Mouse (Mus musculus): ENCODE measurements at regions not wholly inside any gene's neighbourhood (a gene's known extent, or its start where the extent isn't known, plus 50 kb on each side); places are given as distances from the start of the nearest gene placed in this dataset.
A peak's percentile ranks its signal among the peaks of the same experiment; 100 is the strongest.
"Not testable (repeated sequence)": the region's sequence is repeated elsewhere in the genome, so short reads cannot be mapped to it uniquely, and the experiment has no call there.

DNA sequence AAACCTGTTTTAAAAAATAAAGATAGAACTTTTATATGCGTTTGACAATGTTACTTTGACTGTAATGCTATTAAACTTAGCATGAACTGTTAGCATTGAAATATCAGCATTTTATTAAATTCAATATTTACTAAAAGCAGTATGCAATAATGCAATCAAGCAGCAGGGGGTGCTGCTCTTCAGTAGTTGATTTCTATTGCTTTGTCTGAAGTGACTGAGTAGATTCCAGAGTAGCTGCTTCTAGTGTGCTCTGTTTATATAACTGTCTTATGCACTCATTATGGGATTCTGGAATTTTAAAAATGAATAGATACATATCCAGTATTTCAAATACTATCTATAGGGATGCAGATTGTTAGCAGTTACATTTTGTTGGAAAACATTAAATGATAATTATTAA is 146.2 kb downstream of the Gm28710 start:
- H3K4me1 ChIP-seq (replicated peaks; ENCODE audit: control insufficient read depth, insufficient read depth, low read length): no peaks in the 10 kb centered on the region
- no peak overlapping the region for H3K4me3 ChIP-seq (ENCODE audit: low read depth, low read length)
- H3K9me3 ChIP-seq (ENCODE audit: control insufficient read depth, low read length): 0 out of 2 replicates have a peak, but pooled peaks cover 3% of the 10 kb centered on the region
- H3K27ac ChIP-seq (ENCODE audit: low read depth): no peak overlapping the region
- no peaks in the 10 kb centered on the region for H3K27me3 ChIP-seq (replicated peaks; ENCODE audit: control insufficient read depth, insufficient read depth, low read length)
- 40% methylated on average over 1 of the region's 1 CpGs for WGBS
- no peak overlapping the region for H3K9ac ChIP-seq (ENCODE audit: low read length)
- H3K4me2 ChIP-seq (ENCODE audit: low read length): no peak overlapping the region
- H3K36me3 ChIP-seq (ENCODE audit: control insufficient read depth, insufficient read depth, low read length): no peaks in the 10 kb centered on the region
- ATAC-seq (replicated peaks; ENCODE audit: low FRiP score, low TSS enrichment, low read depth) (no peak; the same call in 1 of the 2 replicates), DNase-seq (ENCODE audit: low spot score) (peak; percentile 69)

DNA sequence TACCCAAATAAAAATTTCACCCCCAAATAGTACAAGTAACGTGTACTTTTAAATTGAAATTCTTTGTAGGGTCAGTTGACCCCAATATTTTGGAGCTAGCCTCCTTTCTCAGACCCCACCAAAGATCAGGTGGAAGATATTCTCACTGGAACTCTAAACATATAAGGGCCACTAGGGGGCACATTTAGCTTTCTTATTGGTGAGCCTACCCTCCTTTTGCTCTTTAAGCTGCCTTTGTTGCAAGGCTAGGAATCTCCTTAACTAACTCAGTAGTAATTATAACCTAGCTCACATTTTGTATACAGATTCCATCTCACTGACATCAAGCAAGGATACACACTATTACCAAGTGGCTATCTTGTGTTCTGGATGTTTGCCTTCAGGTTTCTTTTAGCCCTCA is 155.8 kb downstream of the Gm28710 start:
- Histone ChIP-seq H3K9me3 (ENCODE audit: control insufficient read depth, low read length) (no peaks in the 10 kb centered on the region), H3K27ac (ENCODE audit: low read depth) (no peak overlapping the region), H3K36me3 (ENCODE audit: control insufficient read depth, insufficient read depth, low read length) (no peaks in the 10 kb centered on the region), H3K4me3 (ENCODE audit: low read depth, low read length) (no peak overlapping the region), H3K4me2 (ENCODE audit: low read length) (no peak overlapping the region), H3K9ac (ENCODE audit: low read length) (no peak overlapping the region), H3K4me1 (replicated peaks; ENCODE audit: control insufficient read depth, insufficient read depth, low read length) (no peaks in the 10 kb centered on the region), H3K27me3 (replicated peaks; ENCODE audit: control insufficient read depth, insufficient read depth, low read length) (no peaks in the 10 kb centered on the region)
- 0 out of 2 replicates have a peak, but pooled peaks have one; percentile 50 for ATAC-seq (replicated peaks; ENCODE audit: low FRiP score, low TSS enrichment, low read depth)
- WGBS: 14% methylated on average over 1 of the region's 1 CpGs
- DNase-seq (ENCODE audit: low spot score): no peak

DNA sequence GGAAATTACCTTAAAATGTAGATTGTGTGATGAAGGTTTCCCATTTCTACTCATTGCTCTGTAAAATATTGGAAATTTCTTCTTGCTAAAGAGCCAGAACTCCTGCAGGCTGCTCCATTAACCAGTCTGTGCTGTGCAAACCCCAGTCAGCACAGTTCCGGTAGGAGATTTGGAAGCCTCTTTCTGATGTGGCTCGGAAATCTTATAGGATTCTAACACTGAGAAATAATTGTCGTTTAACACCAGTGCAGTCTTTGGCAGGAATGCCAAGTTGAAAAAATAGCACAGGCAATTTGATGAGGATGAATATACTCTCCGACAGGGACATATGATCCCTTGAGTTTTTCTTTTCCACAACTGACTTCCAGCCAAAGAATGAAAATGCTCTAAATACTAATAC is 176.1 kb downstream of the Gm28710 start:
- Histone ChIP-seq H3K9me3 (ENCODE audit: control insufficient read depth, low read length) (no peaks in the 10 kb centered on the region), H3K9ac (ENCODE audit: low read length) (no peak overlapping the region), H3K4me3 (ENCODE audit: low read depth, low read length) (no peak overlapping the region), H3K4me1 (replicated peaks; ENCODE audit: control insufficient read depth, insufficient read depth, low read length) (no peaks in the 10 kb centered on the region), H3K27ac (ENCODE audit: low read depth) (no peak overlapping the region), H3K36me3 (ENCODE audit: control insufficient read depth, insufficient read depth, low read length) (no peaks in the 10 kb centered on the region), H3K27me3 (replicated peaks; ENCODE audit: control insufficient read depth, insufficient read depth, low read length) (no peaks in the 10 kb centered on the region), H3K4me2 (ENCODE audit: low read length) (no peak overlapping the region)
- DNase-seq (ENCODE audit: low spot score): no peak
- WGBS: 95% methylated on average over 4 of the region's 4 CpGs
- ATAC-seq (replicated peaks; ENCODE audit: low FRiP score, low TSS enrichment, low read depth): no peak

DNA sequence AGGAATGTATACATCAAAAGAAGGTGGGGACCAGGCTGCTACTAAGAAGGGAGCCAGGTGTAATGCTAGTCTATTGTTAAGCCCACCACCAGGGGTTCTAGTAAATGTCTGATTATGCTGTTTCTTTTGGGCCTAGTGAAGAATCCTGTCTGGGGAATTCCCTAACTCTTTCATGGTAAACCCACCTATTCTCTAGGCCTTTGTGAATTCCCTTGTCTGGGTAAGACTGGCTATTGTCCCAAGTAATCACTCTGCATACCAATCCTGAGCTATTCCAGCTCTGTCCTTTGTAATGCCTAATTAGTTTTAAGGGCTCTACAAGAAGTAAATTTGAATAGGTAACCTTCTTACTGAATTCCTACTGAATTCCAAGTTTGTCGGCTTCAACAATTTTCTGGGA is 177.2 kb downstream of the Gm28710 start:
- H3K4me2 ChIP-seq (ENCODE audit: low read length); H3K27me3 ChIP-seq (replicated peaks; ENCODE audit: control insufficient read depth, insufficient read depth, low read length); H3K36me3 ChIP-seq (ENCODE audit: control insufficient read depth, insufficient read depth, low read length); ATAC-seq (replicated peaks; ENCODE audit: low FRiP score, low TSS enrichment, low read depth); H3K4me1 ChIP-seq (replicated peaks; ENCODE audit: control insufficient read depth, insufficient read depth, low read length); H3K4me3 ChIP-seq (ENCODE audit: low read depth, low read length); H3K27ac ChIP-seq (ENCODE audit: low read depth); H3K9ac ChIP-seq (ENCODE audit: low read length); DNase-seq (ENCODE audit: low spot score); H3K9me3 ChIP-seq (ENCODE audit: control insufficient read depth, low read length): not testable (repeated sequence)
- WGBS: 64% methylated on average over 1 of the region's 1 CpGs

DNA sequence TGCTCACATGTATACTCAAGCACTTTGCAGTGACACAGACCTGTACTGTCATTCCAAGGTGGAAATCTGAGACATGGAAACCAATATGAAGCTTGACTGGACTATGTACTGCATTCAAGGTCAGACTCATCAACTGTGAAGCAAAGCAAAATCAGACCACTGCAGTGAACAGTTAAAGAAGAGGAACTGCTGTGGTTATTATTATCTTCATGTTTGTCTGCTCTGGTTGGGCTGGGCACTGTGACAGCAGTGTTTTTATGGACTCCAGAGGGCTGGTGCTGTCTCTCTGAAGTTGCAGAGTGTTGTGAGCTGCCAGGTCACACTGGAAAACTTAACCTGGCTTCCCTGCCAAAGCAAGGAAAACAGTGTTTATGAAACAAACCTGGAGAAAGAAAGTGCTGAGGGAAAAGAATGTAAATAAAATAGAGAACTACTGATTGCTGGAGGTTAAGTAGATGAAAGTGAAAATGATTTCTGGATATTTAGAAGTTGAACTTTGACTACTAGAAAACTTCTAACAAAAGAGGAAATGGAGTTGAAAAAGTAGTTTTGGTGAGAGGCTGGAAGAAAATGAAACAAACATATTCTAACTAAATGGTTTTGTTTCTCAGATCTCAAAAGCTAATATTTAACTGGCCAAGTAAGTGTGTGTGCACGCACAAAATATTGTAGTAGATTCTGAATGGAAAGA is 181.7 kb downstream of the Gm28710 start:
- whole genome bisulfite sequencing: 62% methylated on average over 1 of the region's 1 CpGs
- no peak for DNase-seq (ENCODE audit: low spot score)
- Histone ChIP-seq H3K4me1 (replicated peaks; ENCODE audit: control insufficient read depth, insufficient read depth, low read length) (0 out of 2 replicates have a peak, but pooled peaks cover 2% of the 10 kb centered on the region), H3K27me3 (replicated peaks; ENCODE audit: control insufficient read depth, insufficient read depth, low read length) (no peaks in the 10 kb centered on the region), H3K9me3 (ENCODE audit: control insufficient read depth, low read length) (no peaks in the 10 kb centered on the region), H3K36me3 (ENCODE audit: control insufficient read depth, insufficient read depth, low read length) (no peaks in the 10 kb centered on the region), H3K4me2 (ENCODE audit: low read length) (no peak overlapping the region), H3K9ac (ENCODE audit: low read length) (no peak overlapping the region), H3K4me3 (ENCODE audit: low read depth, low read length) (no peak overlapping the region), H3K27ac (ENCODE audit: low read depth) (no peak overlapping the region)
- ATAC-seq (replicated peaks; ENCODE audit: low FRiP score, low TSS enrichment, low read depth): no peak

DNA sequence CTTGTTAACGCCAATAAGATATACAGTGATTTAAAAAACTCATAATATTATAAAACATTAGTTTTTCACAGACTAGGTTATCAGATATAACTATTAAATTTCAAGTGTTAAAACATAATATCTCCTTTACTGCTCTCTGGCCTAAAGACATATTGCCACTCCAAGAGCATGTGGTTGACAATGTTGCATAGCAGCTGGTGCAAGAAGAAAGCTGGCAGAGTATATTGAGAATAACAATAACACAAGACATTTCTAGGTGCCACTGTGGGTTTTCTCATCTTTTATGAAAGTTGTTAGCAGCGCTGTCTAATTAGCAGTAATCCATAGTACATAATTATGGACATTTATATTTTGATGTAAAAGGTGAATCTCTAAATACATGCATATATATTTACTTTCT is 184.4 kb downstream of the Gm28710 start:
- 91% methylated on average over 2 of the region's 2 CpGs for WGBS

DNA sequence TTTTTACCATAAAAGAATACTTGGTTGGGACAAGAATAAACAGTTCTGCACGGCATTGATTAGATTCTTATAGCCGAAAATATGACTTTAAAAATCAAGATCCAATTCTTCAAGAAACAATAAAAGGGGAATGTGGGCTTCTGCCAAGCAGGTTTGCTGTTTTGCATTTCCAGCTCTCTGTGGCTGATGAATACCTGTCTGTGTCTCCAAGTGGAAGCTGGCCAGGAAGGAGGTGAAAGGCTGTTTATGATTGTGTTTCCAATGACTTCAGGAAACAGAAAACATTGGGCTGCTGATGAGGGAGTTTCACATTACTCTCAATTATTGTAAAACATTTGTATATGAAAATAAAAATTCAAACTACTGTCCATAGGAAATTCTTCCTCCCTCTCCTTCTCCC is 193.3 kb downstream of the Gm28710 start:
- ATAC-seq (replicated peaks; ENCODE audit: low FRiP score, low TSS enrichment, low read depth) (no peak), DNase-seq (ENCODE audit: low spot score) (no peak)
- Histone ChIP-seq H3K9ac (ENCODE audit: low read length) (no peak overlapping the region), H3K27me3 (replicated peaks; ENCODE audit: control insufficient read depth, insufficient read depth, low read length) (no peaks in the 10 kb centered on the region), H3K27ac (ENCODE audit: low read depth) (no peak overlapping the region), H3K9me3 (ENCODE audit: control insufficient read depth, low read length) (no peaks in the 10 kb centered on the region), H3K4me2 (ENCODE audit: low read length) (no peak overlapping the region), H3K36me3 (ENCODE audit: control insufficient read depth, insufficient read depth, low read length) (no peaks in the 10 kb centered on the region), H3K4me1 (replicated peaks; ENCODE audit: control insufficient read depth, insufficient read depth, low read length) (no peaks in the 10 kb centered on the region), H3K4me3 (ENCODE audit: low read depth, low read length) (no peak overlapping the region)
- 88% methylated on average over 2 of the region's 2 CpGs for WGBS

More for the DNA sequence above, 184.4 kb downstream of the Gm28710 start:
- DNase-seq (ENCODE audit: low spot score) (no peak), ATAC-seq (replicated peaks; ENCODE audit: low FRiP score, low TSS enrichment, low read depth) (no peak)
- Histone ChIP-seq H3K36me3 (ENCODE audit: control insufficient read depth, insufficient read depth, low read length) (no peaks in the 10 kb centered on the region), H3K4me3 (ENCODE audit: low read depth, low read length) (no peak overlapping the region), H3K4me2 (ENCODE audit: low read length) (no peak overlapping the region), H3K27me3 (replicated peaks; ENCODE audit: control insufficient read depth, insufficient read depth, low read length) (no peaks in the 10 kb centered on the region), H3K4me1 (replicated peaks; ENCODE audit: control insufficient read depth, insufficient read depth, low read length) (0 out of 2 replicates have a peak, but pooled peaks cover 2% of the 10 kb centered on the region), H3K9ac (ENCODE audit: low read length) (no peak overlapping the region), H3K9me3 (ENCODE audit: control insufficient read depth, low read length) (no peaks in the 10 kb centered on the region), H3K27ac (ENCODE audit: low read depth) (no peak overlapping the region)

DNA sequence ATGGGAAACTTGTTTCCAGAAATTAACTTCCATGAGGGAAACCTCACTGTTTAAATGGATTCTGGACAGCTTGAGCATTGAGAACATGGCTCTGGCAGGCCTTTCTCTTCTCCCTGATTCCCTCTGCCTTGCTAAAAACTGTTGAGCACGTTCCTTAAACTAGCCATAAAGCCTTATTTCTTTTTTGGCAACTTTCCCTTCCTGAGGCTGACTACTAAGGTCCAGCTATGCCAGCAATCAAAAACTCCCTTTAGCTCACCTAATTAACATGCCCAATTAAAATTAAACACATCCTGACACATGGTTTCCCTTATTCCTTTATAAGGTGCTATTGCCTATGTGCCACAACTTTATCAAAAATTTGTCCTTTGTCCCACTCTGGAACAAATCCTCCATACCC is 199.9 kb downstream of the Gm28710 start:
- no peak overlapping the region for H3K4me3 ChIP-seq (ENCODE audit: low read depth, low read length)
- H3K36me3 ChIP-seq (ENCODE audit: control insufficient read depth, insufficient read depth, low read length): no peaks in the 10 kb centered on the region
- H3K27ac ChIP-seq (ENCODE audit: low read depth): no peak overlapping the region
- H3K27me3 ChIP-seq (replicated peaks; ENCODE audit: control insufficient read depth, insufficient read depth, low read length): no peaks in the 10 kb centered on the region
- DNase-seq (ENCODE audit: low spot score): no peak
- no peaks in the 10 kb centered on the region for H3K4me1 ChIP-seq (replicated peaks; ENCODE audit: control insufficient read depth, insufficient read depth, low read length)
- no peak for ATAC-seq (replicated peaks; ENCODE audit: low FRiP score, low TSS enrichment, low read depth)
- H3K9ac ChIP-seq (ENCODE audit: low read length): no peak overlapping the region
- H3K9me3 ChIP-seq (ENCODE audit: control insufficient read depth, low read length): no peaks in the 10 kb centered on the region
- H3K4me2 ChIP-seq (ENCODE audit: low read length): no peak overlapping the region
- WGBS: 81% methylated on average over 1 of the region's 1 CpGs

DNA sequence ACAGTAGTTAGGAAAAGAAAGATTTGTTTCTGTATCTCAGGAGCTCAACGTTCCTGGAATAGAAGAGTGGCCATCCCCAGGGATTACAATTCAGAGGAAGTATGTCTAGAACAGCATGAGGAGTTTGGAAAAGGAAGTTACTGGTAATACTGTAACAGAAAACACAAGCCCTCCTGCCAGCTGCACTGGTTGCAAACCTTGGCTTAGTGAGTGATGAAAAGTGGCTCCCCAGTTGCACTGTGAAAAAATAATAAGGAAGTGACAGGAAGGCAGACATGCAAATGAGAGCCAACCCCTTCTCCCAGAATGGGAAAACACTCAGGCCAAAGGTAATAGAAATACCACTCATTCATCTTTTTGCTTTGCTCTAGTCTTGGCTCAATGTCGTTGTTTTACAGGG is 207.6 kb downstream of the Gm28710 start:
- H3K36me3 ChIP-seq (ENCODE audit: control insufficient read depth, insufficient read depth, low read length): no peaks in the 10 kb centered on the region
- no peak overlapping the region for H3K9ac ChIP-seq (ENCODE audit: low read length)
- H3K27me3 ChIP-seq (replicated peaks; ENCODE audit: control insufficient read depth, insufficient read depth, low read length): no peaks in the 10 kb centered on the region
- H3K4me1 ChIP-seq (replicated peaks; ENCODE audit: control insufficient read depth, insufficient read depth, low read length): no peaks in the 10 kb centered on the region
- no peak overlapping the region for H3K4me3 ChIP-seq (ENCODE audit: low read depth, low read length)
- H3K9me3 ChIP-seq (ENCODE audit: control insufficient read depth, low read length): no peaks in the 10 kb centered on the region
- H3K27ac ChIP-seq (ENCODE audit: low read depth): no peak overlapping the region
- no peak overlapping the region for H3K4me2 ChIP-seq (ENCODE audit: low read length)
- ATAC-seq (replicated peaks; ENCODE audit: low FRiP score, low TSS enrichment, low read depth) (no peak), DNase-seq (ENCODE audit: low spot score) (no peak)
- 45% methylated on average over 2 of the region's 2 CpGs for WGBS
